Mouse (Mus musculus): ENCODE results near the gene Nes. TPM values are rescaled to one million over a fixed set of nuclear protein-coding genes. Genes with fewer than 3 reads are reported as not detected.

Gene Nes
- 1.4 and 1.7 TPM in 2 replicates for polyA plus RNA-seq (2012; rRNA removed; ENCODE audit: low replicate concordance)

DNA sequence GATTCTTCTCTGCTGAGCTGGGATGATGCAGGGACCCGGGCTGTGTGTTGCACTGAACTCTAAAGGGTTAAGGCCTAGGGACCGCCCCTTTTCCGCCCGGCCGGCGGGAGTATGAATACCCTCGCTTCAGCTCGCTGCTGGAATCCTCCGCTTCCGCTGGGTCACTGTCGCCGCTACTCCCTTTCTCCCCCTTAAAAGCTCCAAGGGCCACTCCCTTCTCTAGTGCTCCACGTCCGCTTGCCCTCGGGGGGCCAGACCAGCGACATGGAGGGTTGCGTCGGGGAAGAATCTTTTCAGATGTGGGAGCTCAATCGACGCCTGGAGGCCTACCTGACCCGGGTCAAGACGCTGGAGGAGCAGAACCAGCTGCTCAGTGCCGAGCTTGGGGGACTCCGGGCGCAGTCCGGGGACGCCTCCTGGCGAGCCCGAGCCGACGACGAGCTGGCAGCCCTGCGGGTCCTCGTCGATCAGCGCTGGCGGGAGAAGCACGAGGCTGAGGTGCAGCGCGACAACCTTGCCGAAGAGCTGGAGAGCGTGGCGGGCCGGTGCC, at the start of gene Nes:
Nes (plus strand) TSS at position 140 of the 550 bp plus-strand sequence.

DNA sequence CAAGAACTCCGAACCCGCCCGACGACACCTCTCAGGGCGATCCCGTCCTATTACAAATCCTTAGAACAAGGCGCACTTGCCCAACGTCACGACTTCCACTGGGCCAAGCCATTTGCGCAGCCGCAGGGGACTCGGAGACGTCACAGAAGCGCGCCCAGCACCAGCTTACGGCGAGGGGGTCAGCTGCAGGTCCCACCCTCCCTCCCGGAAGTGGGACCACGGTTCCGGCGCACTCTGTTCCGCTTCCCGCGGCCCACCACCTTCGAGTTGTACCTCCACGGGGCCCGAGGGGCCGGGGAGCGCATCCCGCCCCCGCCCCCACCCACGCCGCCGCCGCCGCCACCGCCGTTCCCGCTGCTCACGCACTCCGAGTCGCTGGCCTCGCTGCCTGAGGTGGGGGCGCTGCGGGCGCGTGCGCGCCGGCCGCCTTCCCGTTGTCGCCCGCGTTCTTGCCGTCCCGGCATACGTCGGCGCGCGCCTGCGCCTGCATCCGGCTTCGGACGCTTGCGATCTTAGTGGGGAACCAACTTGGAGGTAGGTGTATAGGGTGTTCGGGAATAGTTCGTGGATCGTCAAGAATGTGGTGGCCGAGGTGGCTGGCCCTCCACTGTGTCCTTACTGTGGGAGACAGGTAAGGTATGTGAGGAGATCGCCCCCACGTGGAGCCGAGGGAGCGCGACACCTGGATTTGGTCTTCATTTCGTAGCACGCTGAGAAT, 40.6 kb upstream of the Nes start, which contains the start of the genes Isg20l2 and Rrnad1:
Isg20l2 (plus strand) TSS at position 237 of the 718 bp plus-strand sequence.
Rrnad1 (minus strand) TSS at position 640 of the 718 bp plus-strand sequence.

DNA sequence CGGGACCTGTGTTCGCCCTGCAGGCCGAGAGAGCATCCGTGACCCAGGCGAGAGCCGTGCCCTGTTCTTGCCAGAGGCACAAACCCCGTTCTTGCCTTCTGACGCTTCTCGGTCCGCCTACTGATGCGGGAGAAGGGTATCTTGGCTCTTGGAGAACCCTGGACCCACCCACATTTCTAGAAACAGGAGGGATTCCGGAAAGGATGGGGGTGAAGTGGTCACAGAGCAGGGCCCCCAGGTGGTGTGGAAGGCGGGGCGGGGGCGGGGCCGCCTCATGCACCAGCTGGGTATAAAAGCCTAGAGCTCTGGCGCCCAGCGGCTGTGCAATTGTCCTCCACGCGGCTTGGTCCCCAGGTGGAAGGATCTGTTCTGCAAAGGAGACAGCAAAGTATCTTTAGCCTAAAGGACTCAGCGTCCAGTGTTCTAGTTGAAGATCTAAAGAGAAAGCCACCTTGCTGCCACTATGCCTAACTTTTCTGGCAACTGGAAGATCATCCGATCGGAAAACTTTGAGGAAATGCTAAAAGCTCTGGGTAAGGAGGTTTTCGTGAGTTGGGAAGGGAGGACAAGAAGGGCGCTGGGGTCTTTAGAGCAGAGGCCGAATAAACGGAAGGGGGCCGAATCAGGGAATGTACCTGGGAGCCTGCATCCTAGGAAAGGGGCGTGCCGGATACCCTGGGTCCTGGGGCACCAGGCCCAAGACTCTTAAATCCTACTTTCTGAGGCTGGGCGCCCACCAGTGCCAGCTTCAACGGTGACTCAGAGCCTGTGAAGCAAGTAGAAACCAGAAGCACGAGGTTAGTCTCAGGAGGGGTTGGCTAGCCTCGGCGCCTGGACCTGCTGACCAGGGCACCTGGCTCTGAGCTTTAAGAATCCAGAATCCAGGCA, 22.3 kb upstream of the Nes start, which contains the start of gene Crabp2:
Crabp2 (plus strand) TSS at position 289 of the 888 bp plus-strand sequence.

DNA sequence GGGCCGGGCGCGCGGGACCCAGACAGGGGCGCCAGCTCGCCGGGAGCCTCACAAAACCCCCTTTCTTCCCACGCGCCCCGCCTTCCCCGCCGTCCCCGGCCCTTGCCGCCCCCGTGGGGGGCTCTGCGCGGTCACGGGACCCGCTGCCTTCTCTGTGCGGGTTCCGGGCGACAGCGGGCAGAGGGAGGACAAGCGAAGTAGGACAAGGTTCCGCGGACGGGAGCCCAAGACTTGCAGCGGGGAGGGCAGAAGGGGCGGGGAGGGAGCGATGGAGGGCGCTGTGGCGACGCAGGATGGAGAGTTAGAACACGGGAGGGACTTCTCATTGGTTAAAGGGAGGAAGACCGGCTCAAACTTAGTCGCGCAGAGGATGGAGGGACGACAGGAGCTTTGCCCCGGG, 29.3 kb downstream of the Nes start, which contains the start of gene Bcan:
Bcan (minus strand) TSS at position 50 of the 400 bp plus-strand sequence.

DNA sequence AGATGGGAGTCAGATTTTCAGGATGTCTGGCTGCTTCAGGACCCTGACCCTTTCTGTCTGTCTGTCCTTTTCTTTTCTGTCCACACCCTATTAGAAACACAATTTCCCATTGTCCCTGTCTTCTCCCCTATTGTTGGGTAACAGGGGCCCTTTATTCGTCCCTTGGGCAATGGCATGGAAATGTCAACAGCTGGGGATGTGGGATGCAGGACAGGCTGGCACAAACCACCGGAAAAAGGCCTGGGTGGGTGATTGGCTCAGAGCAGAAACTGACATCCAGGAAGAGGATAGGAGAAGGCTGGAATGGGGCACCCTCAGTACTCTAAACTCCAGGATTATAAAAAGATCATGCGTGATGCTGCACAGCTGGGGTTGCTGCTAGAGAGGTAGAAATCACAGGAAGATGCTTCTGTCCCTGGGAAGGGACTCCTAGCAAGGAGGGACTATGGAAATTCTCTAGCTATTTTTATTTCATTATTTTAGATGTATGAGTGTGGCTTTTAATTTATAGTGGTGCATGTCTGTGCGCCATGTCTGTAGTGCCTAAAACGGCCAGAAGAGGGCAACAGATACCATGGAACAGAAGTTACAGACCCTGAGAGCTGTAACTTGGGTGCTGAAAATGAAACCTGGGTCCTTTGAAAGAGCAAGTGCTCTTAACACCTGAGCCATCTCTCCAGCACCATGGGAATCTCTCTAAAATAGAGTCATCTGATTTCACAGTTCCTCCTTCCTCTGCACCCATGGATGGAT, 56.7 kb downstream of the Nes start, which contains the start of gene Hapln2:
Hapln2 (minus strand) TSS at position 150 of the 753 bp plus-strand sequence.

Other genes with a start within 250 kb of the Nes start
- 0.04 and 0.05 TPM in 2 replicates for gene Lrrc71, start 222.5 kb upstream of the Nes start, polyA plus RNA-seq (2012; rRNA removed; ENCODE audit: low replicate concordance)
- gene Ntrk1, start 175.9 kb upstream of the Nes start, polyA plus RNA-seq (2012; rRNA removed; ENCODE audit: low replicate concordance), result 0.06 and 0.26 TPM in 2 replicates
- 1.4 and 2.1 TPM in 2 replicates for gene Insrr, start 174.1 kb upstream of the Nes start, polyA plus RNA-seq (2012; rRNA removed; ENCODE audit: low replicate concordance)
- 13.9 and 17.0 TPM in 2 replicates for gene Pear1, start 146.8 kb upstream of the Nes start, polyA plus RNA-seq (2012; rRNA removed; ENCODE audit: low replicate concordance)
- 1.4 and 3.9 TPM in 2 replicates for gene Sh2d2a, start 124.3 kb upstream of the Nes start, polyA plus RNA-seq (2012; rRNA removed; ENCODE audit: low replicate concordance)
- gene Prcc, start 85.5 kb upstream of the Nes start, polyA plus RNA-seq (2012; rRNA removed; ENCODE audit: low replicate concordance), result 18.8 and 23.7 TPM in 2 replicates
- gene Hdgf, start 64.8 kb upstream of the Nes start, polyA plus RNA-seq (2012; rRNA removed; ENCODE audit: low replicate concordance), result 30.8 and 34.4 TPM in 2 replicates
- gene Mrpl24, start 51.6 kb upstream of the Nes start, polyA plus RNA-seq (2012; rRNA removed; ENCODE audit: low replicate concordance), result 15.5 and 17.3 TPM in 2 replicates
- gene Isg20l2, start 40.8 kb upstream of the Nes start, polyA plus RNA-seq (2012; rRNA removed; ENCODE audit: low replicate concordance), result 5.5 and 7.1 TPM in 2 replicates
- gene Rrnad1, start 40.4 kb upstream of the Nes start, polyA plus RNA-seq (2012; rRNA removed; ENCODE audit: low replicate concordance), result 21.3 and 22.0 TPM in 2 replicates
- gene Crabp2, start 22.4 kb upstream of the Nes start, polyA plus RNA-seq (2012; rRNA removed; ENCODE audit: low replicate concordance), result not detected in 2 replicates
- gene Bcan, start 29.2 kb downstream of the Nes start, polyA plus RNA-seq (2012; rRNA removed; ENCODE audit: low replicate concordance), result 0.07 and 1.2 TPM in 2 replicates
- gene Hapln2, start 56.5 kb downstream of the Nes start, polyA plus RNA-seq (2012; rRNA removed; ENCODE audit: low replicate concordance), result not detected in 2 replicates
- 1.3 and 2.0 TPM in 2 replicates for gene Gpatch4, start 72.0 kb downstream of the Nes start, polyA plus RNA-seq (2012; rRNA removed; ENCODE audit: low replicate concordance)
- gene Naxe, start 87.4 kb downstream of the Nes start, polyA plus RNA-seq (2012; rRNA removed; ENCODE audit: low replicate concordance), result 38.0 and 41.8 TPM in 2 replicates
- gene Ttc24, start 107.2 kb downstream of the Nes start, polyA plus RNA-seq (2012; rRNA removed; ENCODE audit: low replicate concordance), result not detected in 2 replicates
- 9.2 and 13.0 TPM in 2 replicates for gene Iqgap3, start 110.9 kb downstream of the Nes start, polyA plus RNA-seq (2012; rRNA removed; ENCODE audit: low replicate concordance)
- 58.2 and 67.0 TPM in 2 replicates for gene Mef2d, start 171.3 kb downstream of the Nes start, polyA plus RNA-seq (2012; rRNA removed; ENCODE audit: low replicate concordance)